Mouse (Mus musculus) brown adipose tissue, adult 24 weeks (tissue): ENCODE measurements around the gene Meis3. TPM values are rescaled to one million over a fixed set of nuclear protein-coding genes. Genes with fewer than 3 reads are reported as not detected.

ENCODE experiments used
- H3K27ac ChIP-seq: fragments of 200-500 bp; replicated peaks from 2 replicates; pipeline ENCODE4 v1.5.1; 2012; ENCODE audit warnings: low read depth, mild to moderate bottlenecking, low read length
- H3K4me1 ChIP-seq: fragments of 200-500 bp; 2 replicates; pipeline ENCODE4 v1.6.1; 2012; ENCODE audit warnings: low read length, mixed read lengths; ENCODE audit not compliant: control insufficient read depth, insufficient read depth, insufficient read length
- H3K4me3 ChIP-seq: fragments of 200-500 bp; 2 replicates; pipeline ENCODE4 v1.5.1; 2012; ENCODE audit warnings: low read depth, mild to moderate bottlenecking, low read length, moderate library complexity; ENCODE audit not compliant: insufficient read depth
- polyA plus RNA-seq: library from polyadenylated mRNA; stranded (reverse); fragments of >200 nt; gene quantifications from 2 replicates; pipeline ENCODE4 v1.2.4, GENCODE M21; 2012; ENCODE audit not compliant: missing spikeins, insufficient read depth, insufficient read length

Meis3 gene
- polyA plus RNA-seq, 1 experiment: 1.6 TPM

GRCm38 (mm10) chr7:16150191-16151145 is 24.4 kb upstream of the Meis3 start:
- Histone ChIP-seq H3K27ac (no peak overlapping the region), H3K4me3 (no peak overlapping the region), H3K4me1 (no peaks in the 10 kb centered on the region)

DNA sequence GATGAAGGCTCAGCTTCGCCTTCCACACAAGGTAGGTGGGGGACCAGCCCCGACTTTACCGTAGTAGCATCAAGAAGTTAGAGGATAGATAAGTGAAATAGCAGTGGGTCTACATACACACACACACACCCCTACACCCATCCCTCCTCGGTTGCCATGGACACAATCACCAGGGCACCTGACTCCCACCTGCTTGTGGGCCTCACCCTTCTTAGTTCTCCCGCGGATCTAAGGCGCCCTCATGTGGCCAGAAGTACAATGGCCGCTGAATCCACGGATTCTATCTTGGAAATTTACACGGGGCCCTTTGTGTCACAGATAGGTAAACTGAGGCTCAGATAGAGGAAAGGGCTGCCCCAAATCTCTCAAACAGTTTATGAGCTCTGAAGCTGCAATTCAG is 21.4 kb upstream of the Meis3 start:
- Histone ChIP-seq H3K27ac (no peak overlapping the region), H3K4me3 (no peak overlapping the region), H3K4me1 (no peaks in the 10 kb centered on the region)

DNA sequence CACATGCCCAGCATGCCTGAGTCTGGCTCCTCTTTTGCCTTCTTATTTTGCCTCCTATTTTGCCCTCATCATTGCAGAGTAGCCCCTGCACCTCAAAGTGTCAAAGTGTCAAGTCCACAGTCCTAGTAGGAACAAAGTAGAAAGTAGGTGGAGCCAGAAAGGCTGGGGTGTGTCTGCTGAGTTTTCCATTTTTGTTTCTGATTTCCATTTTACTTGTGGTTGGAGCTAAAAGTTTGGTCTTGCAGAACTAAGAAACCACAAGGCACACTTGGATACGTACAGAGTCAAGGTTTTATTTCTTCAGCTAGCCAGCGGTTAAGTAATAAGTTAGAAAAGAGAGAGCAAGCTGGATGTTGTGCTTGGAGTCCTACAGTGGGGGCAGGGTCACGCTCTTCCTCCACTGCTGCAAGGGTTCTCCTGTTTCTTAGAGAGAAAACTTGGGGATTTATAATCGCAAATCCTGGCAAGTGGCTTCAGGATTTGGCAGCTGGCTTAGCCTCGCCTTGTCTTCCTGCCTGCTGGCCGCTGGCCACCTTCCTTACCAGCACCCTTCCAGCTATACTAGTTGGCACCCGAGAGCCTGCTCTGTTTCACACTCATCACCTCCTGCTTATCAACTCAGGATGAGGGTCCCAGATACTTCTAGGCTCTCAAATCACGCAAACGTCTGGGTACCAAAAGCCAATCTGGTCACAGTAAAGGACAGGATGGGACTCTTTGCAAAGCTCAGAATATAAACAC is 19.6 kb upstream of the Meis3 start:
- no peak overlapping the region for H3K27ac ChIP-seq
- H3K4me3 ChIP-seq: no peak overlapping the region
- H3K4me1 ChIP-seq: no peaks in the 10 kb centered on the region

GRCm38 (mm10) chr7:16156105-16156714 is 18.7 kb upstream of the Meis3 start:
- Histone ChIP-seq H3K4me1 (no peaks in the 10 kb centered on the region), H3K27ac (no peak overlapping the region), H3K4me3 (no peak overlapping the region)

DNA sequence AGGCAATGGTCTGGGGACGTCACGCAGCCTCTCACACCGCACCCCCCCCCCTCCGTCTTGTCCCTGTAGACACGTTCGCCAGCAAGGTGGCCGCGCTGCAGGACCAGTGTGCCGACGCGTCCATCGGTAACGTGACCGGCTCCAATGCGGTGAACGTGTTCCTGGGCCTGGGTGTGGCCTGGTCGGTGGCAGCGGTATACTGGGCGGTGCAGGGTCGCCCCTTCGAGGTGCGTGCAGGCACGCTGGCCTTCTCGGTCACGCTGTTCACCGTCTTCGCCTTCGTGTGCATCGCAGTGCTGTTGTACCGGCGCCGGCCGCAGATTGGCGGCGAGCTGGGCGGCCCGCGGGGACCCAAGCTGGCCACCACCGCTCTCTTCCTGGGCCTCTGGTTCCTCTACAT is 16.2 kb upstream of the Meis3 start:
- Histone ChIP-seq H3K4me1 (no peaks in the 10 kb centered on the region), H3K4me3 (no peak overlapping the region), H3K27ac (no peak overlapping the region)

GRCm38 (mm10) chr7:16160702-16161101 is 14.2 kb upstream of the Meis3 start:
- no peak overlapping the region for H3K4me3 ChIP-seq
- no peak overlapping the region for H3K27ac ChIP-seq

GRCm38 (mm10) chr7:16161302-16161701 is 13.6 kb upstream of the Meis3 start:
- no peak overlapping the region for H3K27ac ChIP-seq
- no peak overlapping the region for H3K4me3 ChIP-seq
- no peaks in the 10 kb centered on the region for H3K4me1 ChIP-seq

More at GRCm38 (mm10) chr7:16160702-16161101, 14.2 kb upstream of the Meis3 start:
- no peaks in the 10 kb centered on the region for H3K4me1 ChIP-seq

GRCm38 (mm10) chr7:16162036-16162435 is 12.9 kb upstream of the Meis3 start:
- Histone ChIP-seq H3K4me1 (no peaks in the 10 kb centered on the region), H3K4me3 (no peak overlapping the region), H3K27ac (no peak overlapping the region)

GRCm38 (mm10) chr7:16172141-16172581 is 2.7 kb upstream of the Meis3 start:
- Histone ChIP-seq H3K4me3 (no peak overlapping the region), H3K4me1 (no peaks in the 10 kb centered on the region), H3K27ac (no peak overlapping the region)

DNA sequence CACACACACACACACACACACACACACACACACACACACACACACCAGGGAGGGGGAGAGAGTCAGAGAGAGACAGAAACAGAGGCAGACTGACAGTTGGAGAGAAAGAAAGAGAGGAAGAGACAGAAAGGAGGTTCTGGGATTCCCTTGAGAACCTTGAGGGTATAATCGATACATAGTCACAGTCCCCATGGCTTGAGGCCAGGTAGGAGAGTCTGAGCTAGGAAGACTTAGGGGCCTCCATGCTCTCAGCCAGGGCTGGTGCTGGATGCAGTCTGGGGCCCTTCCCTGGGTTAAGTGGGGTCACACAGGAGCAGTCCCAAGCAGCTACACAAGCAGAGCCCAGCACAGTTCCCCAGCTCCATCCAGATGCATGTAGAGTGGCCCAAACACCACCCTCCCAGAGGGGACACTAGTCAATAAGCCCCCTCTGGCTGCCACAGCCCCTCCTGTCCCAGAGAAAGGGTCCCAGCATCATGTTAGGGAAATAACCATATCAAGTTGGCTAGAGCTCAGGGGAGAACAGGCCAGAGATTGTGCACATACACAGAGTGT is 2.2 kb upstream of the Meis3 start:
- Histone ChIP-seq H3K4me1 (no peaks in the 10 kb centered on the region), H3K4me3 (no peak overlapping the region), H3K27ac (no peak overlapping the region)

DNA sequence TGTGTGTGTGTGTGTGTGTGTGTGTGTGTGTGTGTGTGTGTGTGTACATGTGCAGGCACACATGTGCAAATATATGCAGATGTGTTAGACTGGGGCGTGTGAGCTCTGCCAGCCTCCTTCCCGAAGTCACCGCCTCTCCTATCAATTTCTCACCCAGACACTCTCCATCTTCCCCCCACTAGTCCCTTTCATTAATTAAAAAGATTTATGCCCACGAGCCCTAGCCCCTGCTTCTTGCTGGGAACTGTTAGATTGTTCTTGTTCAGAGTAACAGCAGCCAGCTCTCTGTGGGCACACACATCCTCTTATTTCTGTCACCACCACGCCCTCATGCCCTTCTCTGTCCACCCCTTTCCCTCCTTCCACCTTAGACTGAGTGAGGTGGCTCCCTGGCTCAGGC is 1.7 kb upstream of the Meis3 start:
- no peak overlapping the region for H3K27ac ChIP-seq
- H3K4me3 ChIP-seq: no peak overlapping the region
- H3K4me1 ChIP-seq: no peaks in the 10 kb centered on the region

DNA sequence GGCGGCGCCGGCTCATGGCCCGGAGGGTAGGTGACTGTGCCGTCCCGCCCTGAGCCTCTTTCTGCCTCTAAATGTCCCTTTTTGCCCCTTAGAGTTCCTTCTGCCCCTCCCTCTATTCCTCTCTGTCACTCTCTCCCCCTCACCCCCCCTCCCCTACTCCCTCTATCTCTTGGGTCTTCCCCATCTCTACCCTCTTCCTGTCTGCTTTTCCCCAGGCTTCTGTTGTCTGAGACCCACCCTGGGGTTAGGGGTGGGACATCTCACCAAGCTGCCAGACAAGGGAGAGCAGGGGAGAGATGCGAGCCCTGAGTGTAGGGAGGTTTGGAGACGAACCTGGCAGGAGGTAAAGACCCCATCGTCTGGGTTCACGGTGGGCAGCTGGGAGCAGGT is 647 bp downstream of the Meis3 start:
- Histone ChIP-seq H3K4me1 (no peaks in the 10 kb centered on the region), H3K27ac (no peak overlapping the region), H3K4me3 (peak overlapping the region; percentile 71)

DNA sequence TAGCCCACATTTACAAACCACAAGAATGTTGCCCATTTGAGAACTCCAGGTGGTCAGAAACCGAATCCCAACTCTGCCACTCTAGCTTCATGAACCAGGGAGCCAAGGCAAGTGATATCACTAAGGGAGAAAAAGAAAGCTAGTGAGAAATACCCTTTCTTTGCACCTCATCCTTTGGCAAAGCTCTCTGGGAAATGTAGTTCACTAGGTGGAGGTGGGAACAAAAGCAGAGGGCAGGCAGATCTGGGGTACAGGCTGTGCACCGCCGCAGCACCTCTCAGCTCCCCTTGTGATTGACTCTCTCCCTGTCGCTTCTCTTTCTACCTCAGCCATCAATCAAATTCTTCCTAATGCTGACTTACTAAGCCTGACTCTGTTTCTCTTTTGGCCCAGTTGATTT is 3.2 kb downstream of the Meis3 start:
- no peaks in the 10 kb centered on the region for H3K4me1 ChIP-seq
- no peak overlapping the region for H3K4me3 ChIP-seq
- no peak overlapping the region for H3K27ac ChIP-seq

DNA sequence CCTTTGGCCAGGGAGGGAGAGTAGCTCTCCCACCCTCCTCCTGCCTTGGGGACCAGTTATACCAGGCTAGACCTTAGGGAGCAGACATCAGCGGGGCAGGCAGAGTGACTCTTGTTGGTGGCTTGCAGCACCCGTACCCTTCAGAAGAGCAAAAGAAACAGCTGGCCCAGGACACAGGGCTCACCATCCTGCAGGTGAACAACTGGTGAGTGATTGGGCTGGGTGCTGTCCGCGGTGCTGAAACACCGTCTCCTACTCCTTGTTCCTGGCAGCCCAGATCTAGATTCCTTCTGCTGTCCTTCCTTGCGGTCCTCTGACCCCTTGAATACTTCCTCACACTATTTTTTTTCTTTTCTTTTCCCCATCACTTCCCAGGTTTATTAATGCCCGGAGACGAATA is 8.8 kb downstream of the Meis3 start:
- no peak overlapping the region for H3K4me3 ChIP-seq
- H3K4me1 ChIP-seq: no peaks in the 10 kb centered on the region
- H3K27ac ChIP-seq: no peak overlapping the region

GRCm38 (mm10) chr7:16187494-16187893 is 12.6 kb downstream of the Meis3 start:
- Histone ChIP-seq H3K4me1 (no peaks in the 10 kb centered on the region), H3K27ac (no peak overlapping the region), H3K4me3 (no peak overlapping the region)
